Mouse (Mus musculus): ENCODE data around the gene Mkrn2.

GRCm38 (mm10) chr6:115653939-115654338 is 52.2 kb downstream of the Mkrn2 start:
- TF ChIP-seq POLR2A (IDR thresholded peaks at IDR 0.05; ENCODE audit: control insufficient read depth, extremely low read depth, insufficient read depth, low read length, poor library complexity), result no peak
- TF ChIP-seq CTCF (IDR thresholded peaks at IDR 0.05; ENCODE audit: borderline replicate concordance, control insufficient read depth, extremely low read depth, insufficient read depth, low read length, poor library complexity), result no peak

Data from thymus, adult 2 months (tissue).